Mouse (Mus musculus) small intestine, adult 2 months (tissue): ENCODE measurements around the gene Pemt.

ENCODE experiments used
- CTCF ChIP-seq: fragments of 200-500 bp; IDR thresholded peaks from 2 replicates; pipeline ENCODE4 v1.5.1; 2012; ENCODE audit warnings: low read depth, mild to moderate bottlenecking, control low read depth, inconsistent platforms, low read length, moderate library complexity, mixed read lengths; ENCODE audit not compliant: insufficient replicate concordance, insufficient read length; ENCODE audit errors: extremely low read depth
- POLR2A ChIP-seq: fragments of 200-500 bp; IDR thresholded peaks from 2 replicates; pipeline ENCODE4 v1.6.1; 2012; ENCODE audit warnings: low read depth, mild to moderate bottlenecking, control low read depth, inconsistent platforms, low read length, moderate library complexity

- no peak for TF ChIP-seq CTCF
- no peak for TF ChIP-seq POLR2A
These were observed 106.5 kb downstream of the Pemt start for GRCm38 (mm10) chr11:59939821-59940220.
